Mouse (Mus musculus): Measurements from ENCODE around the gene Shcbp1l.

DNA sequence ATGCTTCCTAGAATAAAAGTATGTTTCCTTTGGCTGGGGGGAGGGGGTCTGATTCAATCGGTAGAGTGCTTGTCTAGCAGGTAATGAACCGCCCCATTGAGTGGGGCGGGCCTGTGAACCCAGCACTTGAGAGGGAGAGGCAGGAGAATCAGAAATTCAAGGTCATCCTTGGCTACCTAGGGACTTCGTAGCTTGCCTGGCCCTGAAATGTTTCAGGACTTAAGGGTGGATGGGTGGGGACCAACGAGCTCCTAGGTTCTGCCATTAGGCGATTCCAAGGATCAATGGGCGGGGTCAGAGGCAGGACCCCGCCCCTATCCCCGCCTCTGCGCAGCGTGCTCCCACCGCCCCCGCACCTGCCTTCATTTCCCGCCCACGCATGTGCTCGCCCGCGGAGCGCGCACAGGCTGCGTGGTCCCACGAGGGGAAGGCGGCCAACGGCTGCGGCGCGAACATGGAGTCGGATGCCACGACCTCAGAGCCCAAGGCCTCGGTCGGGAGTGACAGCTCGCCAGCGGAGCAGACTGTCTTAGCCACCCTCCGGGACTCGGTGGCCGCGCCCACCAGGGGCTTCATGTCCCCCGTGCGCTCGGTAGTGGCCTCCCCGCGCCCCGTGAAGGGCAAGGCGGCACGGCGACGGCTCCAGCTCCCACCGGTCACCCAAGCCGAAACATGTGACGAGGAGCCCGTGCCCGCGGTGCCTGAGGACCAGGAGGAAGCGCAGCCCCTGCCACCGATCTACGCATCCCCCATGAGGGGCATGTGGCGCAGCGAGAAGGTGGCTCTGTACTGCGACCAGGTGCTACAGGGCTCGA lies at the start of gene Shcbp1l:
- TF ChIP-seq TAL1 (IDR thresholded peaks at IDR 0.05; ENCODE audit: low read length) = no peak
- no peak for TF ChIP-seq GATA1 (IDR thresholded peaks at IDR 0.05; ENCODE audit: low read length)
